Mouse (Mus musculus) hindbrain, embryonic 12.5 days (tissue): Measurements from ENCODE around the gene Sh3pxd2a. TPM values are rescaled to one million over a fixed set of nuclear protein-coding genes. Genes with fewer than 3 reads are reported as not detected.
A peak's percentile ranks its signal among the peaks of the same experiment; 100 is the strongest.

Source experiments
- ATAC-seq: fragments of 200-750 bp; cut with Nextera tagmentation; 2 replicates; pipeline ENCODE4 v1.8.0; 2017; ENCODE audit warnings: moderate TSS enrichment; ENCODE audit not compliant: low FRiP score
- H3K27ac ChIP-seq: fragments of 300-500 bp; sonication (generic); 2 replicates; pipeline ENCODE4 v1.5.1; 2016; ENCODE audit warnings: mild to moderate bottlenecking
- H3K27me3 ChIP-seq: fragments of 300-500 bp; sonication (generic); 2 replicates; pipeline ENCODE4 v1.6.1; 2016; ENCODE audit warnings: mild to moderate bottlenecking
- H3K36me3 ChIP-seq: fragments of 300-500 bp; sonication (generic); 2 replicates; pipeline ENCODE4 v1.6.1; 2016; ENCODE audit warnings: mild to moderate bottlenecking
- H3K4me1 ChIP-seq: fragments of 300-500 bp; sonication (generic); 2 replicates; pipeline ENCODE4 v1.6.1; 2016
- H3K4me2 ChIP-seq: fragments of 300-500 bp; sonication (generic); replicated peaks from 2 replicates; pipeline ENCODE4 v1.6.1; 2016; ENCODE audit warnings: mild to moderate bottlenecking
- H3K4me3 ChIP-seq: fragments of 300-500 bp; sonication (generic); 2 replicates; pipeline ENCODE4 v1.5.1; 2016; ENCODE audit warnings: mild to moderate bottlenecking
- H3K9ac ChIP-seq: fragments of 300-500 bp; sonication (generic); 2 replicates; pipeline ENCODE4 v1.6.1; 2016; ENCODE audit warnings: mild to moderate bottlenecking, moderate library complexity
- H3K9me3 ChIP-seq: fragments of 300-500 bp; sonication (generic); replicated peaks from 2 replicates; pipeline ENCODE4 v1.6.1; 2016; ENCODE audit warnings: mild to moderate bottlenecking
- WGBS: fragments of 180-500 bp; shearing (Covaris S2); methylation state at CpG from one replicate; pipeline ENCODE4 v1.1.7; 2016; 5-methylcytosine and 5-hydroxymethylcytosine counted together
- polyA plus RNA-seq: library from polyadenylated mRNA; unstranded; fragments of >200 nt; fragmentation: Nextera tagmentation; extraction: Ambion mirVana; gene quantifications from 2 replicates; pipeline ENCODE4 v1.2.1, GENCODE M21; 2016

The Sh3pxd2a gene
- polyA plus RNA-seq, 1 experiment from 2014 or later: 3.9 TPM

GRCm38 (mm10) chr19:47230682-47231081 lies 233.5 kb downstream of the Sh3pxd2a start:
- Histone ChIP-seq H3K9me3 (no peaks in the 10 kb centered on the region), H3K4me2 (no peak overlapping the region), H3K4me3 (no peak overlapping the region), H3K36me3 (no peaks in the 10 kb centered on the region), H3K9ac (no peak overlapping the region), H3K27ac (no peak overlapping the region), H3K4me1 (peaks cover 15% of the 10 kb centered on the region), H3K27me3 (peaks cover 5% of the 10 kb centered on the region; the same call in 1 of the 2 replicates)
- ATAC-seq: no peak
- 86% methylated on average over 8 of the region's 8 CpGs for WGBS

GRCm38 (mm10) chr19:47230082-47230481 lies 234.1 kb downstream of the Sh3pxd2a start:
- 94% methylated on average over 7 of the region's 7 CpGs for whole genome bisulfite sequencing
- Histone ChIP-seq H3K27me3 (peaks cover 5% of the 10 kb centered on the region; the same call in 1 of the 2 replicates), H3K9ac (no peak overlapping the region), H3K9me3 (no peaks in the 10 kb centered on the region), H3K27ac (no peak overlapping the region), H3K4me3 (no peak overlapping the region), H3K36me3 (no peaks in the 10 kb centered on the region), H3K4me2 (no peak overlapping the region), H3K4me1 (peaks cover 15% of the 10 kb centered on the region)
- ATAC-seq: no peak

DNA sequence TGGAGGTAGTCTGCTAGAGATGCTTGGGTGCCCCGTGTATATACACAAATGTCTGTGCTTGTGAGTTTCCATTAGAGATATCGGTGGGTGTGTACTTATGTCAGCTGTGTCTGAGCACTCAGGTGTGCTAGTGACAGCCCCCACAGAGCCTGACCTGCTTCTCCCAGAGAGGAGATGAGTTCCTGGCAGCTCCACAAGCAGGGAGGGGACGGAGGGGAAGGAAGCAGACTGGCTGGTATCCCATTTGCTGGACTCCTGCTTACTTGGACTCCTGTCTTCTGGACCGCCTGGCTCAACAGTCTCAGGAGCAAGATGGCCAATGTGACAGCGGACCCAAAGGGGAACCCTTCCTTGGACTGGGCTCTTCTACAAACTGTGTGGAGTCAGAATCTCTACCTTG lies 234.7 kb downstream of the Sh3pxd2a start:
- no peak overlapping the region for H3K4me3 ChIP-seq
- peaks cover 15% of the 10 kb centered on the region for H3K4me1 ChIP-seq
- no peak; the same call in 1 of the 2 replicates for ATAC-seq
- no peak overlapping the region for H3K4me2 ChIP-seq
- no peak overlapping the region for H3K27ac ChIP-seq
- H3K36me3 ChIP-seq: no peaks in the 10 kb centered on the region
- 78% methylated on average over 5 of the region's 5 CpGs for WGBS
- H3K27me3 ChIP-seq: peaks cover 5% of the 10 kb centered on the region; the same call in 1 of the 2 replicates
- no peaks in the 10 kb centered on the region for H3K9me3 ChIP-seq
- H3K9ac ChIP-seq: no peak overlapping the region

DNA sequence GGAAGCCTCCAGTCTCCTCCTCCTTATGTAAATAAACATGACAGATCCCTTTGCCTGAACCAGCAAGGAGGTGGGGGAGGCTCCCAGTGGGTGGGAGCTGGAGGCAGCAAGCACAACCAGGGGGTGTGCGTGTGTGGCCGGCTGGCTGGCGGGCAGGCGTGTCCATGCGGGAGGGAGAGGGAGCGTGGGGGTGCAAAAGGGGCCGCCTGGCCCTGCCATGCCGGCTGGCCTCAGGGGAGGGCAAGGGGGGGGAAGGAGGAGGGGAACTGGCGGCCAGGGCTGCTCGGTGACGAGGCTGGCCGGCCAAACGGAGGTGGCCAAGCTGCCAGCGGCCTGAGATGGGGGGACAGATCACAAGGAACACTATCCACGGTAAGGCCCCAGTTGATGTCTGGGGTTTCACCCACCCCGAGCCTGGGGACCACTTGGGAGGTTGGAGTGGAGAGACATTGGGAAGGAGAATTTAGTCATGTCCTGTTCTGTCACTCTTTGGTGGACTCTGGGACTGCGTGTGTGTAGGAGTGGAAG lies 235.4 kb downstream of the Sh3pxd2a start:
- H3K4me1 ChIP-seq: peaks cover 15% of the 10 kb centered on the region
- peak overlapping the region; percentile 24; the same call in 1 of the 2 replicates for H3K27ac ChIP-seq
- H3K9ac ChIP-seq: peak overlapping the region; percentile 41; the same call in 1 of the 2 replicates
- no peaks in the 10 kb centered on the region for H3K9me3 ChIP-seq
- peak overlapping the region; percentile 53 for H3K4me2 ChIP-seq
- peak overlapping the region; percentile 12 for H3K4me3 ChIP-seq
- 6% methylated on average over 17 of the region's 17 CpGs for WGBS
- peak; percentile 69 for ATAC-seq
- H3K36me3 ChIP-seq: no peaks in the 10 kb centered on the region
- peaks cover 5% of the 10 kb centered on the region; the same call in 1 of the 2 replicates for H3K27me3 ChIP-seq

GRCm38 (mm10) chr19:47225791-47226190 lies 238.4 kb downstream of the Sh3pxd2a start:
- Histone ChIP-seq H3K4me2 (no peak overlapping the region), H3K9ac (no peak overlapping the region), H3K4me3 (no peak overlapping the region), H3K27ac (no peak overlapping the region), H3K27me3 (peaks cover 5% of the 10 kb centered on the region; the same call in 1 of the 2 replicates), H3K36me3 (no peaks in the 10 kb centered on the region), H3K9me3 (no peaks in the 10 kb centered on the region), H3K4me1 (peaks cover 27% of the 10 kb centered on the region)
- ATAC-seq: no peak
- WGBS: 84% methylated on average over 5 of the region's 5 CpGs

DNA sequence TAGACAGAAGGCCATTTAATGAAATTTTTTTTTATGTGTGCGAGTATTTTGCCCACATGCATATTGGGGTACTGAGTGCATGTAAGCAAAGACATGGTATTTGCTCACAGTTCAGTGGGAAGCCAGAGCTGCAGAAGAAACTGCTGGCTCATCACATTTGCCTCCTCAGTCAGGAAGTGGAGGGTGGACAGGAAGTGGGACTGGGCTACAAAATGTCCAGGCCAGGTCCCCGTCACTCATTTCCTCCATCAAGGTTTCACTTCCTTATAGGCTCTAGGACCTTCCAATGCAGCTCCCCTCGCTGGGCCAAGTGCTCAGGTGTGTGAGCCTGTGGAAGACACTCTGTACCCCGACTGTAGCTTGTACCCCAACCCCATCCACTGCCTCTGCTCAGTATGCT lies 239.5 kb downstream of the Sh3pxd2a start:
- no peak for ATAC-seq
- H3K27me3 ChIP-seq: peaks cover 4% of the 10 kb centered on the region; the same call in 1 of the 2 replicates
- H3K4me2 ChIP-seq: no peak overlapping the region
- no peaks in the 10 kb centered on the region for H3K9me3 ChIP-seq
- WGBS: 80% methylated on average over 4 of the region's 4 CpGs
- H3K36me3 ChIP-seq: no peaks in the 10 kb centered on the region
- H3K4me3 ChIP-seq: no peak overlapping the region
- H3K4me1 ChIP-seq: peaks cover 27% of the 10 kb centered on the region
- no peak overlapping the region for H3K27ac ChIP-seq
- H3K9ac ChIP-seq: no peak overlapping the region

DNA sequence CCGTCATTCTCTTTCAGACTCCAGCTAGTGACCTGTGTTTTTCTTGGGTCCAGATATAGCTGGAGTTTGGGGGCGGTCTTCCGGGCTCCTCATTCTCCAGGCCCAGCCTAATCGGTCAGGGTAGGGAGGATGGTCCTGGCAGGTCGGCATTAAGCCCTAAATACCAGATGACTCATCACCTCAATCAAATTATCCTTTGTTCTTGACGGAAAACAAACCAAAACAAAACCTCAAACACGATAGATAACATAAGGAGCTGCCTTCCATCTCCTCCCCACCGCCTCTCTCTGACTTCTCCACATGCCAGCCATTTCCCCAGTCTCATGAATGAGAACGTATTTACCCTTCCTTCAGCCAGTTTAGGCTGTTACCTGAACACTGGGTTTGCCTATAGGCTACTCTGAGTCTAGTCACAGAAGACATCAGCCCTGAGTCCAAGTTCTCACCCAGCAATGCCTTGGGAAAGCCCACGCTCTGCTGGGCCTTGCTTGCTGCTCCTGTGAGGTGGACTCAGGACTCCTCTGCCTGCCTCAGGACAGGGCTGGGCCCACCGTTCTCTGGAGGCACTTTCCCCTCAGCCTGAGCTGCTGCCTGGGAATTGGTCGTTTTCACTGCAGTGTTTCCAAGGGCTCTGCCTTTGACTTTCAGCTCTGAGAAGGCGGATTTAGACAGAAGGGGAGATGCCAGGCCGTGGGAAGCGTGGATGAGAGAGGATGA lies 241.2 kb downstream of the Sh3pxd2a start:
- no peak overlapping the region for H3K4me2 ChIP-seq
- no peak overlapping the region for H3K9ac ChIP-seq
- 0 out of 2 replicates have a peak overlapping the region, but pooled peaks have one; percentile 9 for H3K27ac ChIP-seq
- H3K4me1 ChIP-seq: peaks cover 12% of the 10 kb centered on the region
- H3K4me3 ChIP-seq: no peak overlapping the region
- 75% methylated on average over 15 of the region's 15 CpGs for WGBS
- no peaks in the 10 kb centered on the region for H3K9me3 ChIP-seq
- H3K27me3 ChIP-seq: no peaks in the 10 kb centered on the region; the same call in 1 of the 2 replicates
- ATAC-seq: no peak
- H3K36me3 ChIP-seq: no peaks in the 10 kb centered on the region

DNA sequence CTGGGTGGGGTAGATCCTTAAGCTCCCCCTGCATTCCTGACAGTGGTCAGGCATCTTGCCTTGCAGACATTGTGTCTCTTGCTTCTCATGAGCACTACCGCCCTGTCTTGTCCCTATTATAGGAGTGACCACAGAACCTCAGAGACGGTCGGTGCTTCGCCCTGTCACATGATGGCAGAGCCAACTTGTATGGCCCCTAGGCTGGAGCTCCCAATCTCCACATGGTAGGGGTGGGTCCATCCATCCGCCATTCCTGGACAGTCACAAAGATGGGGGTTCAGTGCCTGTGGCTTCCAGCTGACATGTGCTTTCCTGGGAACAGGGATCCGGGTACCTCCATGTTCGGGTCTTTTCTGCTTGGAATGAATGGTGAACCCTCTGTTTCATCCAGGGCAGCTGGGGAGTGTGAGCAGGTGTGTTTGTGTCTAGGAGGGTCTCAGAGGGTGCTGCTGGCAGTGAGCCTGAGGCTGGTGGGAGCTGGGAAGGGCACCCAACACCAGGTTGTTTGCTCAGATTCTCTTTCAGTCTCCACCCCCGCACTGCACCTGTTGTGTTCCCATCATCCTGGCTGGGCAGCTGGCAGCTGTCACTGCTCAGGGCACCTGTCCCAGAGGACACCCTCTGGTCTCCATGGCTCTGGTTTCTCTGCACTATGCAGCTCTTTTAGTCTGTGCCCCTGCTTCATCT lies 241.9 kb downstream of the Sh3pxd2a start:
- no peaks in the 10 kb centered on the region for H3K36me3 ChIP-seq
- H3K27ac ChIP-seq: peak overlapping the region; percentile 2; the same call in 1 of the 2 replicates
- no peak overlapping the region for H3K4me2 ChIP-seq
- peaks cover 12% of the 10 kb centered on the region for H3K4me1 ChIP-seq
- 86% methylated on average over 8 of the region's 8 CpGs for WGBS
- H3K9me3 ChIP-seq: no peaks in the 10 kb centered on the region
- no peak overlapping the region for H3K4me3 ChIP-seq
- ATAC-seq: 0 out of 2 replicates have a peak, but pooled peaks have one; percentile 22
- no peaks in the 10 kb centered on the region; the same call in 1 of the 2 replicates for H3K27me3 ChIP-seq
- H3K9ac ChIP-seq: no peak overlapping the region

DNA sequence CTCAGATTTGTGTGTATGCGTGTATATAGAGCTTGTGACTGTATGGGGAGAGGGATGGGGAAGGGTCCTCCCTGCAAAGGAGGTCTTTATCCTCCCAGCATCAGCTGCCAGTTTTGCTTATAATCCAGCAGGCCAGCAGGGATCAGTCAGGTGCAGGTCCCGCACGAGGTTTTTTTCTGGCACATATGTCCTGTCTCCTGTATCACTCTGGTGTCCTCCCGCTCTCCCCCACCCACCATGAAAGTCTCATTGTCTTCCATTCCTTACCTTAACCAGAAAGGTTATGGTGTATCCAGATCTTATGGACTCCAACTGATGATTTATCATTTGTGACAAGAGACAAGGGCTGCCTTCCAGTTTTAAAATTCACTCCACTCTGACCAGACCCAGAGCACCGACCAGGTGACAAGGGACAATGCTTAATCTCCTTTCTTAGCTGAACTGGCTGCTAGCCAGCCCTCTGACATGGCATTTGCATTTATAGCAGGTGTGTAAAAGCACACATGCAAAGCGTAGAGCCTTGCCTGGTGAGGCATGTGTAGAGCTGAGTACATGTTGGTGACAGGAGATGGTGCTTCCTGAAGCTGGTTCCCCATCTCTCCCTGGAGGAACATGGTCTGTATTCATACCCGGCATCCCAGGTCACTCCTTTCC lies 242.6 kb downstream of the Sh3pxd2a start:
- ATAC-seq: no peak
- WGBS: 75% methylated on average over 7 of the region's 7 CpGs
- Histone ChIP-seq H3K4me1 (peaks cover 12% of the 10 kb centered on the region), H3K4me2 (no peak overlapping the region), H3K9ac (no peak overlapping the region), H3K9me3 (no peaks in the 10 kb centered on the region), H3K27ac (peak overlapping the region; percentile 2; the same call in 1 of the 2 replicates), H3K36me3 (no peaks in the 10 kb centered on the region), H3K27me3 (no peaks in the 10 kb centered on the region), H3K4me3 (no peak overlapping the region)

DNA sequence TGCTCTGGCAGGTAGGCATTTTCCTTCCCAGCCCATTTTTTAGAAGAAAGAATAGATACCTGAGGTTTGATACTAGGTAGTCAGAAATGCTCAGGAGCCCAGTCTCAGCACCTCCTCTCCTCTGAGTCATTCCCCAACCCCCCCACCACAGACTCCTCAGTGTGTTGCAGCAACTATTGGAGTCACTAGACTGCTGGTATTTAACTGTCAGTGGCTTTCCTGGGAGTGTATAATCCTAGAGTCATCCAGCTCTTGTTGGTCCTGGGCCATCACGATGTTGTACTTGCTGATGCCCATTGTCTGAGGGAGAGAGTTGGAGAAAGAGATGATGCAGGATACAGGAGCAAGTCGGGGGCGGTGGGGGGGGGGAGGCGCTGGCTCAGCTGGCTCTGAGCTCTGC lies 243.2 kb downstream of the Sh3pxd2a start:
- Histone ChIP-seq H3K4me2 (no peak overlapping the region), H3K36me3 (no peaks in the 10 kb centered on the region), H3K9me3 (no peaks in the 10 kb centered on the region), H3K4me1 (peaks cover 12% of the 10 kb centered on the region), H3K27ac (no peak overlapping the region), H3K27me3 (no peaks in the 10 kb centered on the region), H3K9ac (no peak overlapping the region), H3K4me3 (no peak overlapping the region)
- WGBS: 80% methylated on average over 4 of the region's 4 CpGs
- no peak for ATAC-seq

DNA sequence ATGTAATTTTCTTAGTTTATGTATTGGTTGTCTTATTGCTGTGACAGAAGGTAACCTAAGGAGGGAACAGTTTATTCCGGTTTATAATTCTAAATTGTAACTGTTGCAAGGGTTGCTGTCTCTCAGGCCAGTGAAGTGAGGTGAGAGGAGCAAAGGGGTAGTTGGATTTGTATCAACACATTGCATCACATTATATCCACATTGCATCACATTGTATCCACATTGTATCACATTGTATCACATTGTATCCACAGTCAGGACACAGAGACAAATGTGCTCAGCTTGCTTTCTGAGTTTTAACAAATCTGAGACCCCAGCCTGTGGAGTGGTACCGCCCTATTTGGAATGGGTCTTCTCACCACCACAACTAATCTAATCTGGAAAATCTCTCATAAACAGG lies 244.0 kb downstream of the Sh3pxd2a start:
- Histone ChIP-seq H3K9me3 (no peaks in the 10 kb centered on the region), H3K4me3 (no peak overlapping the region), H3K9ac (no peak overlapping the region), H3K36me3 (no peaks in the 10 kb centered on the region), H3K27ac (no peak overlapping the region), H3K27me3 (no peaks in the 10 kb centered on the region), H3K4me2 (no peak overlapping the region), H3K4me1 (peaks cover 12% of the 10 kb centered on the region)
- WGBS: 93% methylated on average over 2 of the region's 2 CpGs
- ATAC-seq: no peak

GRCm38 (mm10) chr19:47219622-47220021 lies 244.6 kb downstream of the Sh3pxd2a start:
- no peak overlapping the region for H3K4me2 ChIP-seq
- H3K27ac ChIP-seq: no peak overlapping the region
- no peak for ATAC-seq
- H3K9me3 ChIP-seq: no peaks in the 10 kb centered on the region
- no peak overlapping the region for H3K4me3 ChIP-seq
- H3K27me3 ChIP-seq: no peaks in the 10 kb centered on the region
- WGBS: 83% methylated on average over 4 of the region's 4 CpGs
- no peaks in the 10 kb centered on the region for H3K36me3 ChIP-seq
- H3K4me1 ChIP-seq: peaks cover 12% of the 10 kb centered on the region
- no peak overlapping the region for H3K9ac ChIP-seq
